In genomic region chr9:36726131-36727033, GRCm38 (mm10) we compare ENCODE assay signal across 8 mouse cellular contexts. TPM values are rescaled to one million over a fixed set of nuclear protein-coding genes. Genes with fewer than 3 reads are reported as not detected.
DNase-seq lines count a peak whose midpoint lies in the region; ATAC-seq and TF ChIP-seq lines count a peak whose summit lies in the region.

No protein-coding gene starts in this region.

- peaks cover 15 to 49% of the 10 kb centered on the region in 2 experiments for H3K36me3 ChIP-seq in CH12.LX (replicated peaks in 1 of 2; ENCODE audit: control insufficient read depth in 1 of 2, insufficient read depth in 1 of 2, low read length in 1 of 2)
- peaks cover 3% of the 10 kb centered on the region; the same call in 1 of the 2 replicates for H3K36me3 ChIP-seq in forebrain, embryonic 11.5 days (ENCODE audit: control insufficient read depth, insufficient read depth, low read length)
- H3K36me3 ChIP-seq in heart, embryonic 16.5 days (ENCODE audit: control insufficient read depth, insufficient read depth): peaks cover 8% of the 10 kb centered on the region; the same call in 1 of the 2 replicates
- H3K36me3 ChIP-seq in liver, embryonic 15.5 days (replicated peaks): peaks cover 40% of the 10 kb centered on the region
- H3K36me3 ChIP-seq in neural tube, embryonic 12.5 days: peaks cover 12% of the 10 kb centered on the region

- under 1% methylated on average over 53 of the region's 53 CpGs for WGBS in forebrain, embryonic 11.5 days
- WGBS in heart, embryonic 16.5 days: under 1% methylated on average over 52 of the region's 53 CpGs
- under 1% methylated on average over 53 of the region's 53 CpGs for WGBS in liver, embryonic 15.5 days (ENCODE audit: insufficient replicate concordance)
- under 1% methylated on average over 53 of the region's 53 CpGs for WGBS in neural tube, embryonic 12.5 days

- peak overlapping the region; percentile 79 for H3K9ac ChIP-seq in CH12.LX (ENCODE audit: insufficient read depth, low read depth)
- H3K9ac ChIP-seq in forebrain, embryonic 11.5 days (ENCODE audit: low read length): peak overlapping the region; percentile 90
- H3K9ac ChIP-seq in heart, embryonic 16.5 days (ENCODE audit: low read length): peak overlapping the region; percentile 78
- H3K9ac ChIP-seq in liver, embryonic 15.5 days: peak overlapping the region; percentile 93
- peak overlapping the region; percentile 60 for H3K9ac ChIP-seq in neural tube, embryonic 12.5 days

- in situ Hi-C loops in CH12.LX (cut with MboI; ENCODE audit: low pct_ligation_motif_present, low pct_unique_long_range_greater_than_20kb, low sequenced_read_pairs): no loop called here

- peak overlapping the region; percentile 70 for H3K27ac ChIP-seq in CH12.LX (ENCODE audit: insufficient read depth, low read depth)
- H3K27ac ChIP-seq in forebrain, embryonic 11.5 days (ENCODE audit: low read depth, low read length): peak overlapping the region; percentile 96
- peak overlapping the region; percentile 91 for H3K27ac ChIP-seq in heart, embryonic 16.5 days (ENCODE audit: low read length)
- peak overlapping the region; percentile 88 for H3K27ac ChIP-seq in liver, embryonic 15.5 days (replicated peaks)
- H3K27ac ChIP-seq in neural tube, embryonic 12.5 days: peak overlapping the region; percentile 64; the same call in 1 of the 2 replicates

- H3K4me1 ChIP-seq in CH12.LX (ENCODE audit: control insufficient read depth in 1 of 2, insufficient read depth in 2 of 2): peaks cover 0 to 27% of the 10 kb centered on the region in 2 experiments; a peak in 1 of 4 replicates
- 0 out of 2 replicates have a peak, but pooled peaks cover 9% of the 10 kb centered on the region for H3K4me1 ChIP-seq in forebrain, embryonic 11.5 days (replicated peaks; ENCODE audit: control insufficient read depth, insufficient read depth, low read length)
- H3K4me1 ChIP-seq in heart, embryonic 16.5 days (ENCODE audit: control insufficient read depth, insufficient read depth, low read length): peaks cover 11% of the 10 kb centered on the region
- H3K4me1 ChIP-seq in liver, embryonic 15.5 days (replicated peaks): peaks cover 20% of the 10 kb centered on the region
- peaks cover 12% of the 10 kb centered on the region for H3K4me1 ChIP-seq in neural tube, embryonic 12.5 days

- ATAC-seq in forebrain, embryonic 11.5 days (replicated peaks; ENCODE audit: low FRiP score): peak; percentile 95
- ATAC-seq in heart, embryonic 16.5 days (replicated peaks; ENCODE audit: extremely low read depth, insufficient read depth, low FRiP score): peak; percentile 94
- peak; percentile 91 for ATAC-seq in liver, embryonic 15.5 days (ENCODE audit: insufficient read depth)
- peak; percentile 95 for ATAC-seq in neural tube, embryonic 12.5 days (ENCODE audit: low FRiP score, low read depth)

- peak; percentile 81 for TF ChIP-seq POLR2A in CH12.LX (IDR thresholded peaks at IDR 0.05; ENCODE audit: low read depth, low read length)

- H3K4me2 ChIP-seq in CH12.LX (ENCODE audit: insufficient read depth, low read depth, poor library complexity, severe bottlenecking): peak overlapping the region; percentile 92
- H3K4me2 ChIP-seq in forebrain, embryonic 11.5 days (ENCODE audit: low read depth, low read length, severe bottlenecking): peak overlapping the region; percentile 83
- H3K4me2 ChIP-seq in heart, embryonic 16.5 days (ENCODE audit: low read depth, low read length): peak overlapping the region; percentile 97
- peak overlapping the region; percentile 94 for H3K4me2 ChIP-seq in liver, embryonic 15.5 days
- peak overlapping the region; percentile 98 for H3K4me2 ChIP-seq in neural tube, embryonic 12.5 days (replicated peaks)

- dilution Hi-C loops in CH12.LX (cut with MboI; ENCODE audit: extremely low pct_ligation_motif_present, extremely low pct_unique_long_range_greater_than_20kb, low sequenced_read_pairs): no loop called here

- DNase-seq in CH12.LX (ENCODE audit: extremely low read depth): peak; percentile 89
- peak; percentile 78 for DNase-seq in c-Kit-positive CD71-positive TER-119-negative erythroid progenitor cells, embryonic 14.5 days (ENCODE audit: low read depth)
- peak; percentile 96 for DNase-seq in forebrain, embryonic 11.5 days (ENCODE audit: low spot score)
- DNase-seq in kidney, postnatal 36 days: peak; percentile 91 to 93
- DNase-seq in telencephalon, adult 2 months (ENCODE audit: low read depth, low spot score): peak; percentile 84

- peak overlapping the region; percentile 69 to 88 (median 80) for H3K4me3 ChIP-seq in CH12.LX (replicated peaks in 1 of 3; ENCODE audit: low read depth in 2 of 3, low read length in 2 of 3, poor library complexity in 1 of 3)
- H3K4me3 ChIP-seq in forebrain, embryonic 11.5 days (ENCODE audit: low read depth, low read length): peak overlapping the region; percentile 68
- H3K4me3 ChIP-seq in heart, embryonic 16.5 days (ENCODE audit: low read length): peak overlapping the region; percentile 84
- peak overlapping the region; percentile 87 for H3K4me3 ChIP-seq in liver, embryonic 15.5 days (replicated peaks)
- H3K4me3 ChIP-seq in neural tube, embryonic 12.5 days: peak overlapping the region; percentile 67

- no peaks in the 10 kb centered on the region for H3K9me3 ChIP-seq in CH12.LX (replicated peaks; ENCODE audit: low read length)
- no peaks in the 10 kb centered on the region for H3K9me3 ChIP-seq in forebrain, embryonic 11.5 days (ENCODE audit: control insufficient read depth, low read length)
- no peaks in the 10 kb centered on the region for H3K9me3 ChIP-seq in heart, embryonic 16.5 days (replicated peaks; ENCODE audit: control insufficient read depth, low read length)
- H3K9me3 ChIP-seq in liver, embryonic 15.5 days (replicated peaks): no peaks in the 10 kb centered on the region
- H3K9me3 ChIP-seq in neural tube, embryonic 12.5 days: no peaks in the 10 kb centered on the region

- TF ChIP-seq EP300 in CH12.LX (IDR thresholded peaks at IDR 0.05; ENCODE audit: low read length): no peak

- H3K79me2 ChIP-seq in CH12.LX (replicated peaks; ENCODE audit: control insufficient read depth, extremely low read depth, insufficient read depth, poor library complexity, severe bottlenecking): peaks cover 17% of the 10 kb centered on the region

- TF ChIP-seq CTCF in CH12.LX (conservative IDR thresholded peaks at IDR 0.05 in 1 of 2, IDR thresholded peaks at IDR 0.05 in 1 of 2; ENCODE audit: low read depth in 2 of 2, low read length in 2 of 2): no peak

- TF ChIP-seq RAD21 in CH12.LX (IDR thresholded peaks at IDR 0.05; ENCODE audit: low read depth, low read length): no peak

- H3K27me3 ChIP-seq in CH12.LX (replicated peaks): no peaks in the 10 kb centered on the region
- H3K27me3 ChIP-seq in forebrain, embryonic 11.5 days (ENCODE audit: control insufficient read depth, insufficient read depth, low read length): no peaks in the 10 kb centered on the region
- no peaks in the 10 kb centered on the region for H3K27me3 ChIP-seq in heart, embryonic 16.5 days (ENCODE audit: control insufficient read depth, insufficient read depth, low read length)
- no peaks in the 10 kb centered on the region for H3K27me3 ChIP-seq in liver, embryonic 15.5 days
- no peaks in the 10 kb centered on the region for H3K27me3 ChIP-seq in neural tube, embryonic 12.5 days (replicated peaks)

TF ChIP-seq in CH12.LX, 34 proteins besides CTCF, POLR2A, EP300 and RAD21 (continues in another document):
- TF ChIP-seq ZNF384 (IDR thresholded peaks at IDR 0.05; ENCODE audit: low read depth, low read length) (no peak), MAFK (IDR thresholded peaks at IDR 0.05; ENCODE audit: insufficient replicate concordance, low read length) (no peak), JUN (IDR thresholded peaks at IDR 0.05; ENCODE audit: insufficient read depth, low read depth, low read length) (no peak), ELF1 (IDR thresholded peaks at IDR 0.05; ENCODE audit: low read depth, low read length) (peak; percentile 42), ETS1 (conservative IDR thresholded peaks at IDR 0.05; ENCODE audit: low read depth, low read length) (0 out of 2 replicates have a peak, but pooled peaks have one; percentile 17), GABPA (IDR thresholded peaks at IDR 0.05; ENCODE audit: insufficient replicate concordance, low read depth, low read length) (no peak), USF1 (IDR thresholded peaks at IDR 0.05; ENCODE audit: low read depth, low read length) (no peak), RCOR1 (conservative IDR thresholded peaks at IDR 0.05; ENCODE audit: low read depth, low read length) (0 out of 2 replicates have a peak, but pooled peaks have one; percentile 22), ZC3H11A (IDR thresholded peaks at IDR 0.05; ENCODE audit: low read depth, low read length) (no peak), ZMIZ1 (IDR thresholded peaks at IDR 0.05; ENCODE audit: low read depth, low read length) (peak; percentile 63), TCF12 (IDR thresholded peaks at IDR 0.05; ENCODE audit: low read depth, low read length) (peak; percentile 97)

RNA-seq across cellular contexts. Expression of gene Chek1, which starts 0.5 kb away (rescaled TPM):
- total RNA-seq in CH12.LX (2012; rRNA removed): 25.6 and 27.1 TPM in 2 replicates
- total RNA-seq in CH12.LX (2014; rRNA removed): 75.3 and 92.5 TPM in 2 replicates
- polyA plus RNA-seq in CH12.LX (2012; ENCODE audit: insufficient read length, low read depth): 88.1 and 93.2 TPM in 2 replicates
- polyA plus RNA-seq in forebrain, embryonic 11.5 days (2014; fragmentation: Nextera tagmentation; extraction: Ambion mirVana): 68.5 and 68.6 TPM in 2 replicates
- polyA plus RNA-seq in heart, embryonic 16.5 days (2015; fragmentation: Nextera tagmentation; extraction: Ambion mirVana): 16.2 and 23.5 TPM in 2 replicates
- polyA plus RNA-seq in liver, embryonic 15.5 days (2015; fragmentation: Nextera tagmentation; extraction: Ambion mirVana): 13.2 and 16.9 TPM in 2 replicates
- polyA plus RNA-seq in neural tube, embryonic 12.5 days (2016; fragmentation: Nextera tagmentation; extraction: Ambion mirVana): 27.2 and 30.1 TPM in 2 replicates

RNA-seq across cellular contexts. Expression of gene Acrv1, which starts 33.4 kb away (rescaled TPM):
- total RNA-seq in CH12.LX (2012; rRNA removed): not detected in 2 replicates
- total RNA-seq in CH12.LX (2014; rRNA removed): not detected in 2 replicates
- not detected in 2 replicates for polyA plus RNA-seq in CH12.LX (2012; ENCODE audit: insufficient read length, low read depth)
- polyA plus RNA-seq in forebrain, embryonic 11.5 days (2014; fragmentation: Nextera tagmentation; extraction: Ambion mirVana): not detected in 2 replicates
- not detected in 2 replicates for polyA plus RNA-seq in heart, embryonic 16.5 days (2015; fragmentation: Nextera tagmentation; extraction: Ambion mirVana)
- not detected in 2 replicates for polyA plus RNA-seq in liver, embryonic 15.5 days (2015; fragmentation: Nextera tagmentation; extraction: Ambion mirVana)
- polyA plus RNA-seq in neural tube, embryonic 12.5 days (2016; fragmentation: Nextera tagmentation; extraction: Ambion mirVana): not detected in 2 replicates

RNA-seq across cellular contexts. Expression of gene Stt3a, which starts 41.1 kb away (rescaled TPM):
- total RNA-seq in CH12.LX (2012; rRNA removed) (269 and 280 TPM in 2 replicates), CH12.LX (2014; rRNA removed) (548 and 559 TPM in 2 replicates)
- polyA plus RNA-seq in CH12.LX (2012; ENCODE audit: insufficient read length, low read depth): 388 and 395 TPM in 2 replicates
- polyA plus RNA-seq in forebrain, embryonic 11.5 days (2014; fragmentation: Nextera tagmentation; extraction: Ambion mirVana): 158 and 163 TPM in 2 replicates
- polyA plus RNA-seq in heart, embryonic 16.5 days (2015; fragmentation: Nextera tagmentation; extraction: Ambion mirVana): 123 and 127 TPM in 2 replicates
- polyA plus RNA-seq in liver, embryonic 15.5 days (2015; fragmentation: Nextera tagmentation; extraction: Ambion mirVana): 173 and 182 TPM in 2 replicates
- 144 and 155 TPM in 2 replicates for polyA plus RNA-seq in neural tube, embryonic 12.5 days (2016; fragmentation: Nextera tagmentation; extraction: Ambion mirVana)

Comparison
In these comparisons a context has a peak if more than half of its experiments do, and no peak if none do; other contexts are left out.
1. Peak in every context shown above with its lines: DNase-seq, ATAC-seq, H3K4me3 ChIP-seq and H3K27ac ChIP-seq.